Mouse (Mus musculus): ENCODE data around the gene Tenm4. TPM values are rescaled to one million over a fixed set of nuclear protein-coding genes. Genes with fewer than 3 reads are reported as not detected.

Gene Tenm4
- total and polyA plus RNA-seq, 2 experiments = 0.09 to 0.11 TPM

DNA sequence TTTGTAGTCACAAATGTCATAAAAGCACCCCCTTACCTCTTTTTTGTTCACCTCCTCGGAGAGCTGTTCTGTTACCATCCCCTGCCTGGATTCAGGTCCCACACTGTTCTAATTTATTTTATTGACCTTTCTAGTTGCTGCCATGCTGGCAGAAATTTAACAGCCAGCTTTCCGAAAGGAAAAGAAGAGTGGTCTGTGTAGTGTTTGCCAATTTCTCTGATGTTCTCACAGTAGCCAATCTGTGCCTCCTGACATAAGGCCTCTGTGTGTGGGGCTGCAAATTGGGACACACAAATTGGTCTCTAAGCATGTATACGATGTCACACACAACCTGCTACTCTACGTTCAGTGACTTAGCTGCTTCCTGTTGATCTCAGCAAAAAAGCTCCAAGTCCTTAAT, 109.7 kb downstream of the Tenm4 start:
- DNase-seq (ENCODE audit: extremely low read depth, low read depth, low spot score) = no peak
- Histone ChIP-seq H3K79me2 (ENCODE audit: control insufficient read depth, insufficient read depth, low read length) (no peaks in the 10 kb centered on the region), H3K4me3 (ENCODE audit: insufficient read depth, low read depth, low read length) (no peak overlapping the region), H3K9ac (ENCODE audit: low read depth, low read length) (no peak overlapping the region), H3K27ac (replicated peaks; ENCODE audit: insufficient read depth, low read depth, low read length) (no peak overlapping the region), H3K4me1 (ENCODE audit: control insufficient read depth, insufficient read depth, low read length) (no peaks in the 10 kb centered on the region), H3K36me3 (ENCODE audit: control insufficient read depth, insufficient read depth, low read length) (no peaks in the 10 kb centered on the region), H3K27me3 (ENCODE audit: control insufficient read depth, insufficient read depth, low read length) (no peaks in the 10 kb centered on the region)
- no peak for TF ChIP-seq POLR2A (IDR thresholded peaks at IDR 0.05; ENCODE audit: extremely low read depth, insufficient read depth, low read length)
- TF ChIP-seq CTCF (IDR thresholded peaks at IDR 0.05; ENCODE audit: low read depth, low read length) = no peak
- WGBS = 74% methylated on average over 4 of the region's 4 CpGs

DNA sequence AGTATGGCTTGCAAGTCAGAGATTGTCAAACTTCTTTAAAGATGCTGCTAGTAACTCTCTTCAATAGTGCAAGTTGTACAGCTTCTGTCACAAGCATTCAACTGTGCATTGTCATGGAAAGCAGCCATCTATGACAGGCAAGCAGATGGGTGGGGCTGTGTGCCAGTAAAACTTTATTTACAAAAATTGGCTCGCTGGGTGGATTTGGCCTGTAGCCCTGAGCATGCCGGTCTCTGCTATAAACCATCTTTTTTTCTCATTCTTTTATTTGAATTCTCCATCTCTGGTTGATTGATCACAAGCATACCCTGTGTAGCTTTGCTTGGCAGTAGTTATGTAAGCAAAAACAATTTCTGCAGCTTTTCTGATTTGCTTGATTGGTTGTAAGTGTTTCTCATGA, 119.5 kb downstream of the Tenm4 start:
- no peak overlapping the region for H3K4me3 ChIP-seq (ENCODE audit: insufficient read depth, low read depth, low read length)
- H3K36me3 ChIP-seq (ENCODE audit: control insufficient read depth, insufficient read depth, low read length) = no peaks in the 10 kb centered on the region
- no peak for DNase-seq (ENCODE audit: extremely low read depth, low read depth, low spot score)
- TF ChIP-seq CTCF (IDR thresholded peaks at IDR 0.05; ENCODE audit: low read depth, low read length) = no peak
- no peak for TF ChIP-seq POLR2A (IDR thresholded peaks at IDR 0.05; ENCODE audit: extremely low read depth, insufficient read depth, low read length)
- no peaks in the 10 kb centered on the region for H3K79me2 ChIP-seq (ENCODE audit: control insufficient read depth, insufficient read depth, low read length)
- H3K27ac ChIP-seq (replicated peaks; ENCODE audit: insufficient read depth, low read depth, low read length) = no peak overlapping the region
- no peaks in the 10 kb centered on the region for H3K4me1 ChIP-seq (ENCODE audit: control insufficient read depth, insufficient read depth, low read length)
- no peak overlapping the region for H3K9ac ChIP-seq (ENCODE audit: low read depth, low read length)
- H3K27me3 ChIP-seq (ENCODE audit: control insufficient read depth, insufficient read depth, low read length) = peaks cover 2% of the 10 kb centered on the region; the same call in 1 of the 2 replicates
- WGBS = 67% methylated on average over 2 of the region's 2 CpGs

DNA sequence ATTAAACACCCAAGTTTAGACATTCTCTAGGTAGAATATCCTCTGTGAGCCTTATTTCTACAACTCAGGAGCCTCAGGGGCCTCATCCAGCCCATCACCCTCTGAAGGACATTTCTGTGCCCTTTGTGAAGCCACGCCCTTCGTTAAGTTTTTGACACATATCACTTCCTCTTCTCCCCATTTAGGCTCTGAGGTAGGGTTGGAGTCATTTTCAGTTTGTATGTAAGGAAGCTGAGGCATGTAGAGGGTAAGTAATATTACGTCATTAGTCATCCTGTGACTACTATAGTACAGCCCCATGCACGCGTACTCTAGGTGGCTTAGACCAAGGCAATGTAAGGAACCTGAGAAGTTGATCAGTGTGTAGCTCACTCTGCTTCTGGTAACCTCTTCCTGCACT, 124.9 kb downstream of the Tenm4 start:
- H3K27me3 ChIP-seq (ENCODE audit: control insufficient read depth, insufficient read depth, low read length) = peaks cover 2% of the 10 kb centered on the region; the same call in 1 of the 2 replicates
- 95% methylated on average over 5 of the region's 5 CpGs for WGBS
- no peak overlapping the region for H3K4me3 ChIP-seq (ENCODE audit: insufficient read depth, low read depth, low read length)
- TF ChIP-seq CTCF (IDR thresholded peaks at IDR 0.05; ENCODE audit: low read depth, low read length) (no peak), POLR2A (IDR thresholded peaks at IDR 0.05; ENCODE audit: extremely low read depth, insufficient read depth, low read length) (no peak)
- no peak overlapping the region for H3K9ac ChIP-seq (ENCODE audit: low read depth, low read length)
- H3K27ac ChIP-seq (replicated peaks; ENCODE audit: insufficient read depth, low read depth, low read length) = no peak overlapping the region
- no peaks in the 10 kb centered on the region for H3K4me1 ChIP-seq (ENCODE audit: control insufficient read depth, insufficient read depth, low read length)
- DNase-seq (ENCODE audit: extremely low read depth, low read depth, low spot score) = no peak
- no peaks in the 10 kb centered on the region for H3K36me3 ChIP-seq (ENCODE audit: control insufficient read depth, insufficient read depth, low read length)
- H3K79me2 ChIP-seq (ENCODE audit: control insufficient read depth, insufficient read depth, low read length) = no peaks in the 10 kb centered on the region

DNA sequence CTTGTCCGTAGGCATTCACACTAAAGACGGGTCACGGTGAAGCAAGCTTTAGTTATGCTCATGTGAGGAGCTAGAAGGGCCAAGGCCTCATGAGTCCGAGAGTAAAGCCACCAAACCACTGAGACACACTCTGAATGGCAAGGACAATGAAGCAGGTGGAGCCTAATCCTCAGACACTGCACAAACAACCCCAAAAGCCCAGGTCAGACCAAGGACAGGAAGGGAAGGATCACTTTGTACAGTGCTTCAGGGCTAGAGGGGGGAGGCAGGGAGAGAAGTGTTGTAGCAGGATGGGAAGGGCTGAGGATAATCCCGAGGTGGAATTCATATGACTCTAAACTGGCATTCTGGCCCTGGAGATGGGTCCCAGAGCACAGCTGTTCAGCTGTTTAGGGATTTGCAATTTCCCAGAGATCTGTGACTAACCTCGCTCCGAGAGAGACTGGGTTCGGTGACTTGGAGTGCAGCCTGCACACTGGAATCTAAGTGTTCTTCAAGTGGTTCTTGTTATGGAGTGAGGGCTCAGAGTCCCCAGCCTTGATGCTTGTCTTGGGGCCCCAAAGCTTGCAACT, 129.9 kb downstream of the Tenm4 start:
- no peak for DNase-seq (ENCODE audit: extremely low read depth, low read depth, low spot score)
- Histone ChIP-seq H3K27me3 (ENCODE audit: control insufficient read depth, insufficient read depth, low read length) (no peaks in the 10 kb centered on the region; the same call in 1 of the 2 replicates), H3K27ac (replicated peaks; ENCODE audit: insufficient read depth, low read depth, low read length) (no peak overlapping the region), H3K9ac (ENCODE audit: low read depth, low read length) (no peak overlapping the region), H3K4me1 (ENCODE audit: control insufficient read depth, insufficient read depth, low read length) (no peaks in the 10 kb centered on the region), H3K79me2 (ENCODE audit: control insufficient read depth, insufficient read depth, low read length) (no peaks in the 10 kb centered on the region), H3K36me3 (ENCODE audit: control insufficient read depth, insufficient read depth, low read length) (no peaks in the 10 kb centered on the region), H3K4me3 (ENCODE audit: insufficient read depth, low read depth, low read length) (no peak overlapping the region)
- TF ChIP-seq POLR2A (IDR thresholded peaks at IDR 0.05; ENCODE audit: extremely low read depth, insufficient read depth, low read length) (no peak), CTCF (IDR thresholded peaks at IDR 0.05; ENCODE audit: low read depth, low read length) (no peak)
- 80% methylated on average over 8 of the region's 8 CpGs for WGBS

DNA sequence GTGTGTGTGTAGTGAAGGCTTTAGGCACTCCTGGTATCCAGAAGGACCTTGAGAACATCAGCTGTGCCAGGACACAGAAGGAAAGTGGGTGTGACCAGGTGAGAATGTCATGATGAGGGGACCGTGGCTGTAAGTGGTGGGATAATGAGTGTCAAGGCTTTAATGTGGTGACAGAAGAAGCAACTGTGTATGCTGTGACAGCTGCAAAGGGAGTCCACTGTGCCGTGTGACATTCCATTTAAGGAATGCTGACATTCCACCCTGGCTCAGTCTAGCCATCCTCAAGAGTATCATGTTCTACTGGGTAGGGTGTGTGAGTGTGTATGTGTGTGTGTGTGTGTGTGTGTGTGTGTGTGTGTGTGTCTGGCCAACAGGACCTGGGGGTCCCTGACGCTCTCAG, 130.8 kb downstream of the Tenm4 start:
- H3K9ac ChIP-seq (ENCODE audit: low read depth, low read length) = no peak overlapping the region
- no peaks in the 10 kb centered on the region; the same call in 1 of the 2 replicates for H3K27me3 ChIP-seq (ENCODE audit: control insufficient read depth, insufficient read depth, low read length)
- no peaks in the 10 kb centered on the region for H3K79me2 ChIP-seq (ENCODE audit: control insufficient read depth, insufficient read depth, low read length)
- no peak for TF ChIP-seq CTCF (IDR thresholded peaks at IDR 0.05; ENCODE audit: low read depth, low read length)
- no peak for TF ChIP-seq POLR2A (IDR thresholded peaks at IDR 0.05; ENCODE audit: extremely low read depth, insufficient read depth, low read length)
- no peak overlapping the region for H3K27ac ChIP-seq (replicated peaks; ENCODE audit: insufficient read depth, low read depth, low read length)
- DNase-seq (ENCODE audit: extremely low read depth, low read depth, low spot score) = no peak
- no peak overlapping the region for H3K4me3 ChIP-seq (ENCODE audit: insufficient read depth, low read depth, low read length)
- no peaks in the 10 kb centered on the region for H3K4me1 ChIP-seq (ENCODE audit: control insufficient read depth, insufficient read depth, low read length)
- 68% methylated on average over 3 of the region's 3 CpGs for WGBS
- H3K36me3 ChIP-seq (ENCODE audit: control insufficient read depth, insufficient read depth, low read length) = no peaks in the 10 kb centered on the region

DNA sequence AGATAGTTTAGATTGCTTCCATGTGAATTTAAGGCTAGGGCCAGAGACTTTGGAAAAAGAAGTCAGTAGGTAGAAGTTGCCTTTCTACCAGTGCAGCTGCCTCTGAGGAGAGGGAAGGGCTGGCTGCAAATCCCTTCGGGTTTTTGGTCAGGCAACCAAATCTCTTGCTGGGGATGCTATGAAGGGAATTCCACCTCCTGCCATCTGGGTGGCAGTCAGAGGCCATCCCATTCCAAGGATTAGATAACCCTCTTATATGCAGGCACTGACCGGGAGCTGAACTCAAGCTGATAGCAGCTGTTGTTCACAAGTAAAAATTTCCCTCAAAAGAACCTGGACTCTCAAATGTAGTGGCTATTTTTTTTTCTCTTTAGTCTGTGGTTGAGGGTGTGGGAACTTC, 132.9 kb downstream of the Tenm4 start:
- DNase-seq (ENCODE audit: extremely low read depth, low read depth, low spot score) = no peak
- Histone ChIP-seq H3K79me2 (ENCODE audit: control insufficient read depth, insufficient read depth, low read length) (no peaks in the 10 kb centered on the region), H3K4me3 (ENCODE audit: insufficient read depth, low read depth, low read length) (no peak overlapping the region), H3K27me3 (ENCODE audit: control insufficient read depth, insufficient read depth, low read length) (no peaks in the 10 kb centered on the region; the same call in 1 of the 2 replicates), H3K4me1 (ENCODE audit: control insufficient read depth, insufficient read depth, low read length) (no peaks in the 10 kb centered on the region), H3K27ac (replicated peaks; ENCODE audit: insufficient read depth, low read depth, low read length) (no peak overlapping the region), H3K9ac (ENCODE audit: low read depth, low read length) (no peak overlapping the region), H3K36me3 (ENCODE audit: control insufficient read depth, insufficient read depth, low read length) (no peaks in the 10 kb centered on the region)
- WGBS = 37% methylated on average over 2 of the region's 2 CpGs
- no peak for TF ChIP-seq CTCF (IDR thresholded peaks at IDR 0.05; ENCODE audit: low read depth, low read length)
- no peak for TF ChIP-seq POLR2A (IDR thresholded peaks at IDR 0.05; ENCODE audit: extremely low read depth, insufficient read depth, low read length)

Data from liver, adult 2 months (tissue).